Mouse (Mus musculus) urinary bladder, postnatal 4 days (tissue): Measurements from ENCODE around the gene Als2cl.
A peak's percentile ranks its signal among the peaks of the same experiment; 100 is the strongest.

Source experiments
- DNase-seq, 2 experiments: peaks; one replicate each; pipeline ENCODE4 v3.0.0; 2021 to 2022; ENCODE audit warnings: low spot score in 2 of 2

Gene Als2cl

DNA sequence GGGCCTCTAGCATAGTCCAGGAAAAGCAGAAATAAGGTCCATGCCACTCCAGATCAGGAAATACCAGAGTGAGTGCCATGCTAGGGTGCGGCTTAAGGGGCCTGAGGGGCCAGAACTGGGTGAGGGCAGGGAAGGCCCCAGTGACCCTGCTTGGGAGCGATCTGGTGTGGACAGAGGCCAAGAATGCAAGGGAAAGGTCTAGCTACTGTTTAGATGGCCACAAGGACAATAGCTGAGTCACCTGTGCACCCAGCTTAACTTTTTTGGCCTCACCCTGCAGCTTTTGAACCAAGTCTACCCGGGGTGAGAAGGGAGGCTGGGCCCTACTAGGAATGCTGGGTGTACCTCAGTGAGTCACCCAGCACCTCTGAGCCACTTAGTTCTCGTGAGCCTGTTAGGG, 1.1 kb downstream of the Als2cl start:
- peak in 1 of 2 experiments; percentile 63 for DNase-seq

DNA sequence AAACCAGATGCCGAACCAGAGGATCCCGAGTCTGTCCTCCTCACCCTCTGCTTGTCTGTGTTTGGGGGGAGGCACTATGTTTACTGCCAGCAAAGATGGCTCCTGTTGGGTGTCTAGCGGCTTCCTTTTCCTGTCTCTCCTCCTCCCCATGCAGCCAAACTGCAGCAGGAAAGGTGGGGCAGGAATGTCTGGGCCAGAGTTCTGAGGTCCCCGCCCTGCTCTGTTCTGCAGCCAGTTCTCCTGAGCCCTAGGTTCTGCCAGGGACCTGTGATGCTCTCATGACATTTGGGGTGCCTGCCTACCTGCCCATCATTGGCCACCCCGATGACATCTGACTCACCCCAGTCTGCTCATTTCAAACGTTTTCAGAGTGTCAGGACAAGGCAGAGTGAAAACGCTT, 2.3 kb downstream of the Als2cl start:
- DNase-seq, result no peak

DNA sequence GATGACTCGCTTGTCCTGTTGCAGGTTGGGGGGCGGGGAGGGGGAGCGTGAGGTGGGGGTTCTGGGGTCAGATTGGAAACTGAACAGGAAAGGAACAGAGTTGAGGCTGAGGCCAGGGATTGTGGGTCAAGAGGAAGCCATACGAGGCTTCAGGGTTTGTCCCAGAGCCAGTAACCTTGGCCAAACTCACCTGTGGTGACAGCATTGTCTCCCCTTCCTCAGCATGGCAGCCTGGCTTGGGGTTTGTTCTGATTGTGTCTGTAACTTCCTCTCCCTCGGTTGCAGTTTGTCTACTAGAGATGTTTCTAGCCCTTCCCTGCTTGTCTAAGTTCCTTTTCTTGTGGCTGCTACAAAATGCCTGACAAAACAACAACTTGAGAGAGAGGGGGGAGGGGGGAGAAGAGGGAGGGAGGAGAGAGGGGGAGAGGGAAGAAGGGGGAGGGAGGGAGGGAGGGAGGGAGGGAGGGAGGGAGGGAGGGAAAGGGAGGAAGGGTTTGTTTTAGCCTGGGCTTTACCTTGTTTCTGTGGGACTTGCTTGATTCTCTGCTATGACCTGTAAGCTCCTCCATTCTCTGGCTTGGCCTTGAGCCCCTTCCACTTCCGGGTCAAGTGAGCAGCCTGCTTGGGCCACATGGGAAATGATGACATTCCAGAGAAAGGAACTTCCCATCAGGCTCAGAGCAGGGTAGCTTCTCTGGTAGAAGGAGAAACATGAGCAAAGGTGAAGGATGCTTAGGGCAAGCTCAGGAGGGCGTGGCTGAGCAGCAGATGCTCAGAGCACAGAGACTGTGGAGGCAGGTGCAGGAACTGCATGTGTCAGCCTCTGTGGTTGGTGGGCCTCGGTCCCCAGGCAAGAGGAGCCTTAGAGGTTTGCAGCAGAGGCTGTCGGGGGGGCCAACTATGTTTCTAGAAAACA, 8.0 kb downstream of the Als2cl start:
- DNase-seq, result no peak

DNA sequence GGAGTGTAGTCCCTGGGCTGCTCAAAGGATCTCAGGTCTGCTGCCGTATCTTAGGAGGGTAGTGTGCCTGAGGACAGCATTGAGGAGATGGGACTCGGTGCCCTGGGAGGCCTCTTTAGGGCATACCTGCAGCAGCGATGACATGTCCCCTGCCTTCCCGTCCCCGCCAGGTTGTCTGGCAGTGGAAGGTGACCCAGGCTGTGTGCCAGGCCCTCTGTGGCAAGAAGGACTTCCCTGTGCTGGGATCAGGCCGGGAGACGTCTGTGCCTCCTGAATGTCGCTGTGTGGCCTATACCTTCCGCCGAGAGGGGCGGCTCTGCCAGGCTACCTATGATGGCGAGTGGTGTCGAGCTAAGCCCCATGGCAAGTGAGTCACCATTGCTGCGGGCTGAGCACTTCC, 9.3 kb downstream of the Als2cl start:
- no peak for DNase-seq

DNA sequence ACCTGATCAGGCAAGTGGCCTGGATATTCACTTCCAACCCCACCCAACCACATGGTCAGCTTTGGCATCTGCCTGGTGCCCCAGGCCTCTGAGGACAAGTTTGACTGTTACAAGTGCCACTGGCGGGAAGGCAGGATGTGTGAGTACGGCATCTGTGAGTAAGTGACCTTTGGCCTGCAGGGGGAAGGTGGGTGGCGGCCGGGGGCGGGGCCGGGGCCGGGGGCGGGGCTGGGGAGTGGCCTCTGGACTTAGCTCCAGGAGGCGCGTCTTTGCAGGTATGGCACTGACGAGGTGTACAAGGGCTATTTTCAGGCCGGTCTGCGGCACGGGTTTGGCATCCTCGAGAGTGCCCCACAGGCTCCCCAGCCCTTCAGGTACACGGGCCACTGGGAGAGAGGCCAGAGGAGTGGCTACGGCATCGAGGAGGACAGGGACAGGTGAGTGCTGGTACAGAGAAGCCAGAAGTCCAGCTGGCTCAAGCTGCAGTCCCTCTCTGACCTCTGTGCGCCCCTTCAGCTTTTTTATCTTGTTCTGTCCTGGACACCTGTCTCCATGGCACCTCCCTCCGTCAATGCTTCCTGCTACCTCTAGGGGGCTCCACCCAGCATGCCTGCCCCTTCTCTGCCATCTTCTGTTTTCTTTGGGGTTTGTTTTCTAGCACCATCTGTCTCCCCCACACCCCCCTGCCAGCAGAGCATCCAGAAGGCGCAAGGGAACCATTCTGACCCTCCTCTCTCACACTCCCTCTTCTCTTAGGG, 10.5 kb downstream of the Als2cl start:
- DNase-seq, result no peak

DNA sequence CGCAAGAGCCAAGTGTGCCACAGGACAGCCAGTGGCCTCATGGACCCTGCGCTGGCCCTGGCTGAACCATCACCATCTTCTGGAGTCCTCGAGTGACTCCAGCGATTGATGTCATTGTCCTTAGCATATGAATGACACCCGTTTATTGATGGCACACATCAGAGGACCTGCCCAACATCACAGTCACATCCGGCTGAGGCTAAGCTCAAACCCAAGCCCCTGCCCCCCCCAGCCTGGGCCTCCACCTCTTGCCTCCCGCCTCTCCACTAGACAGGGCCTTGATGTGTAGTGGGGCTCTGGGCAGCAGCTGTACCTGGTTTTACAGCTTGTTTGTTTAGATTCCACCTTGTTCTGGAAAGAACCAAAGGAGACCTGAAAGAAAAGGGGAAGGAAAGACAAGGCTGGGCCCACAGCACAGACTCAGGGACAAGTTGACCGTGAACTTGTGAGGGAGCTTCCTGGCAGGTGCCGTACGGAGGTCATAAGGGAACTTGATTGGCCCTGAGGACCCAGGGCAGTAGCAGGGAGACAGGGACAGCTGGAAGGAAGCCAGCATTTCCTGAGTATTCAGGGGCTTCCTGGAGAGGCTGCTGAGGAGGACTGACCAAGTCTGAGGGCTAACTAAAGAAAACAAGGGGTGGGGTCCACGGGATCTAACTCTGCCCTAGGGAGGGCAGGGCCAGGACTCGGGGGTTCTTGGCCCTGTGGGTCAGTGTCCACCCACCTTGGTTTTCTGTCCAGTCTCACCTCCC, 11.6 kb downstream of the Als2cl start:
- DNase-seq, result no peak

DNA sequence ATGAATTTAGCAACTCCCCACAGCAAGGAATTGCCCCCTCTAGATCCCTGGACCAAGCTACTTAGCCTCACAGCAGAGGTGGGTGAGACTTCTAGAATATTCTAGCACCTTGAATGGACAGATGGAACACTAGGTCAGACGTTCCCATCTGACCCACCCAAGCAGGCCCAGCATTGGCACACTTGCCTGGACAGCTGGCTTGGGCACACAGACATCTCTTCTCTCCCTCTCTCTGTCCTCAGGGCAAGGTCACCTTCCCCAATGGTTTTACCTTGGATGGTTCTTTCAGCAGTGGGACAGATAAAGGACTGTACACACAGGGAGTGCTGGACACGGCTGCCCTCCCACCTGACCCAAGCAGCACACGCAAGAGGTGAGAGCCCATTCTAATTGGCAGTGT, 12.9 kb downstream of the Als2cl start:
- DNase-seq, result no peak

DNA sequence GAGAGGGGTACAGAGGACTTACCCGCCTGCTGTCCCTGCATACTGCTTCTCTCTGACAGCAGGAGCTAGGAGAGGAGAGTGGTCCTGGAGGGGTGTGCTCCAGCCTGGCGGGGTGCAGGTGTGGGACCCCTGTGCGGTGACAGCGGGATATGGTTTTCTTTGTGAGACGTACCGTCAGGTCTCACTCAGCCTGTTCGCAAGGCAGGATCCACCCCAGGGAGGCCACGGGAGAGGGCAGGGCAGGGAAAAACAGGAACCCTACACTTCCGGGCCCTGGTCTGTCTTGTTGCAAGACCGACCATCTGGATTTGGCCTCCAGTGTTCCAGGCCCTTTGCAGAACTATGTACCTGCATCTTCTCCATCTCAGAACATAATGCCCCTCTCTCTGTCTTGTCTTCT, 13.8 kb downstream of the Als2cl start:
- no peak for DNase-seq

DNA sequence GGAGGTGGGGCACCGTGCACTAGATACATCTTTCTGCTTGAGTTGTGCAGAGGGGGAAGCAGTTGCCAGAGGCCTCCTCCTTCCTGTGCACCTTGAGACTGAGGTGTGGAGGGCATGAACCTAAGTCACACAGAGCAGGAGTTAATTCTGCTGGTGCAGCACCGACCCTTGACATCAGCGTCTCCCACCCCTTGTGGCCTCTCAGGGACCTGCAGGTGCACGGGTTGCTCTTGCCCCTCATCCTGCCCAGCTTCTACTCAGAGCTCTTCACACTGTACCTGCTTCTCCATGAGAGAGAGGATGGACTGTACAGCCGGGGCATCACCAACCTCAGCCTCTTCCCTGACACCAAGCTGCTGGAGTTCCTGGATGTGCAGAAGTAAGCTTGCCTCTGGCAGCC, 15.8 kb downstream of the Als2cl start:
- no peak for DNase-seq

DNA sequence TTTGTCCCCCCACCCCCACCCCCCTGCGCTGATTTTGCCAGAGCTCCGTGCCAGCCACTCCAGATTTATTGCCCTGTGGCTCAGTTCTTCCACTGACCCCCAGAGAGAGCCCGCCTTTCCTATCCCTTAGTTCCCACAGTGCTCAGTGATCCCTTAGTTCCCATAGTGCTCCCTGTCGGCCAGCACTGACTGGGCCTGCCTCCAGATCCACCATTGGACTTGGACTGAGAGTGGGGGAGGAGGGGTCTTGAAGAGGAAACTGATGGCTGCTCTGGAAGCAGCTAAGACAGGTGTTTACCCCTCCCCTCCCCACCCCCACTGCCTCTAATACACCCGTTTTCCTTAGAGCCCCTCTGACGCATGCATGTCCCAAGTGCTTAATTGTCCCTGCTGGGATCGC, 16.3 kb downstream of the Als2cl start:
- no peak for DNase-seq

DNA sequence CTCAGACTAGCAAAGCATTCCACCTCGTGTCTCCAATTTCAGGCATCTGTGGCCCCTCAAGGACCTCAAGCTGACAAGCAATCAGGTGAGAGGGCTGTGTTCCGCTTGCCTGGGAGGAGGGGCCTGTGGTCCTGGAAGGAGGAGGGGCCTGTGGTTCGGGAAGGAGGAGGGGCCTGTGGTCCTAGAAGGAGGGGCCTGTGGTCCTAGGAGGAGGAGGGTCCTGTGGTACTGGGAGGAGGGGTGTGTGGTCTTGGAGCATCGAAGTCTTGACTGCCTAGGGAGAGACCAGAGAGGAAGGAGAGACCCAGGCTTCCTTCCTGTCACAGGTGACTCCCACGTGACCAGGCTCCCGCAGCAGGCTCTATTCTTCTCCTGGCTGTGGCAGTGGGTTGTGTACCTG, 16.9 kb downstream of the Als2cl start:
- no peak for DNase-seq

DNA sequence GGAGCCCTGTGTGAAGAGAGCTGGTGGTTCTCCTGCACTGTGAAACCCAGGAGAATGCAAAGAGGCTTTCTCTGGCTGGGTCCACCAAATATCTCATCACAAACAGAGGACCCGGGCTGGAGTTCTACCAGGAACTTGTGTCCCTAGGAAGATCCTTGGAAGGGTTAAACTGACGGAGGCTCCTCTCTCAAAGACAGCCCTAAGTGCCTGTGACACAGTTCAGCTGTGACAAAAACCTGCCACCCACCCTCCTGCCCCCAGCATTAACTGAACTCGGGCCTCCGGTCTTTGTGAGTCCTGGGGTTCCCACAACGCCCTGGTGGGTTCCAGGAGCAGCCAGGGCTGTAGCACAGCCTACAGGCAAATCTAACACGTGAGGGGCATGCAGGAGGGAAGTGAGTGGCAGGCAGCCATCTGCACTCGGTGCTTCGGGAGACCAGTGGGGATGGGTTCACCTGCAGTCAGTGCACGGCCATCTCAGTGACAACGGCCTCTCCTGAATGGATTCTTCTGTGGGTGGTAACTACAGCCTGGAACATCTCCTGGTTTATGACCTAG, 19.9 kb downstream of the Als2cl start:
- no peak for DNase-seq

DNA sequence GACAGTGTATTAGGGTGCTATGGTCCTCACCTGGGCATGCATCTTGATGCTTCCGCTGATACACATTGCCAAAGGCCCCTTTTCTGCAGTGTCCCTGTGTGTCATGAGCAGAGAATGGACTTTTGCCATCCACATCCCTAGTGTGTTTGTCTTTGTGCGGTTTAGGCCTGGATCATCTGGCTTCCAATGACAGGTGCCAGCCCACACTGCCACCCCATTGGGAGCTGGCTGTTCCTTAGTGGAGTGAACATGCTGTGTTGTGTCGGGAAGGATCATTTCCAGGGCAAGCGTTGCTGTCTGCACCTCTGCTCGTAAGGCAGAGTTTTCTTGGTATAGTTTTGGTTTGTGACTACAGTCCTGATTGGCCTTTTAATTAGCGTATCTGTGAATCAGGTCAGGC, 21.5 kb downstream of the Als2cl start:
- no peak for DNase-seq

DNA sequence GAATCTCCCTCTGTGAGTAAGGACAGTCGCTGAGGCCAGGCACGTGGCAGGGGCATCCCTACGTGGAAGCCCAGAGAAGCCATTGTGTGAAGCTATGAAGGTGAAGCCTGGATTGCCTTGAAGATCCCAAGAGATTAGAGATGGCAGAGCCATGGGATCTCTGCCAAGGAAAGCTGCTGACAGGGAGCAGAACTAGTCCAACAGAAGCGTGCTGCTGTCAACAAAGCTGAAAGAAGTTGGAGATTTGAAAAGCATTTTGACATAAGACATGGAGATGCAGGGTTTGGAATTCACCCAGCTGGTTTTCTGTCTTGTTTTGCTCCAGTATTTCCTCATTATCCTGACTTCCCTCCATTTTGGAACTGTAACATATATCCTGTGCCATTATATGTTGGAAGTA, 22.6 kb downstream of the Als2cl start:
- no peak for DNase-seq

DNA sequence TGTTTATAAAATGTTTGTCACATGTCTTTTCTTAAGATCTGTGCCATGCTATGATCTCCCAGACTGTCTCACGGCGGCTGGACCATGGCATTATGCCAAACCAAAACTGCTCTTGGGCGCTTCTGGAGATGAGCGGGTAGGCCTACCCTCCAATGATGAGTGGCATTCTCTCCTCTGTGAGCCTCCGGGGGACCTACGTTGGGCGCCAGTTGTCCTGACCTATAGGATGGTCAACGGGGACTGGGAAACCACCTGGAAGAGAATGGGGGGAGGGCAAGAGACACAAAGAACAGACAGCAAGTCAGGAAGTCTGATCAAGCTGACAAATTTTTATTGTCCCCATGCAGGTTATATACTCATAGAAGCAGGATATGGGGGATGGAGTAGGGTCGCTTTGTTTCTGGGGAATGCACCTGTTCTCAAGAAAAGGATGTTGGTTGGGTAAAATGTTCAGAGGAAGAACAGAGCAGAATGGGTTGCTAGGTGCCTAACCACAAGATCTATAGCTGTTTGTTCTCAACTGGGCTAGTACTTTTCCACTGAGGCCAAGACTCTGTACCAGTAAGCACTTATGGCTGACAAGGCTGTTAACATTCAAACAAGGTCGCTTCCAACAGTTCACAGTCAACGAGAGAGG, 27.6 kb downstream of the Als2cl start:
- DNase-seq, result no peak

DNA sequence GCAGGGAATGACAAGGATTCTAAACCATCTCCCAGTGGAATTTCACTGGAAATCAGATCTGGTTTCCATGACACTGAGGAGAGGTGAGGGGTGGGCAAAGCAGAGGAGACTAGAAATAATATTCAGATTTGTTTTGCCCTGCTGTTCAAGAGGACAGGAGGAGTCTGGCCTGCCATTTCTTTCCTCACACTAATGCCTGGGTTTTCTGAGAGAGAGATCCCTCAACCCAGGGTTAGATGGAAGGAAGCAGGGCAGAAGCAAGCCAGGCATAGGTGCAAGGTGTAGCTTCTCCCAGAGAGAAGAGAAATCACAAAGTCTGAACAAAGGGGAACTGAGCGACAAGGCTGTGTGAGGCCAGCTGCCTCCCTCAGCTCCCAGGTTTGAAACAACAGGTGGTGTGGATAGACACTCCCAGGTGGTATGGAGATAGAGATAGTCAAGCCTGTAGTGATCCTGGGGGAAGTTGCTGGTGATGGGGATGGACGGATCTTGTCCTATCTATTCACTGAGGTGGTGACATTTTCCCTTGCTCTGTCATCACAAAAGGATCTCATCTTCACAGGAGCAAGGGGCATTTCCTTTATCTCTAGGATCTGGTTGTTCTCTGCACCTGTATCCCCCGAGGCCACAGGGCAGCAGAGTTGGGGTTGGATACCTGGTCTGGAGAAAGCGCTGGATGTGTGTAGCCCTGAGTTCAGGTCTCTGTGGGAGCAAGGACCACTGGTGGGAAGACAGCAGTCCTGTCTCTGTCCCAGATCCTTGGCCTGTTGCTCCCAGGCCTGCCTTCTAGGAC, 28.4 kb downstream of the Als2cl start:
- DNase-seq, result no peak

DNA sequence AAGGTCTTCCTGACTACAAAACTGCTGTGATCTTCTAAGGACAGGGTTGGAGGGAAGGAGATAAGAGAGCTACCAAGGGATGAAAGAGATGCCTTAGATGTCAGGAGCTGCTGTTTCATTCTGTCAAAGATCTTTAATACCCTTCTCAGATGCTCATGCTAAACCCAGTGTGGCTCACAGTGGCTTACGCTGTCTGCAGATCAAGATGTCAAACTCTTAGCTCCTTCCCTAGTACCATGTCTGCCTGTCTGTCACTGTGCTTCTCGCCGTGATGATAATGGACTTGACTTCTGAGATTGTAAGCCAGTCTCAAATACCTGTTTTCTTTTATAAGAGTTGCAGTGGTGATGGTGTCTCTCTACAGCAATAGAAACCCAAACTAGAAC, 29.0 kb downstream of the Als2cl start:
- DNase-seq, result no peak

DNA sequence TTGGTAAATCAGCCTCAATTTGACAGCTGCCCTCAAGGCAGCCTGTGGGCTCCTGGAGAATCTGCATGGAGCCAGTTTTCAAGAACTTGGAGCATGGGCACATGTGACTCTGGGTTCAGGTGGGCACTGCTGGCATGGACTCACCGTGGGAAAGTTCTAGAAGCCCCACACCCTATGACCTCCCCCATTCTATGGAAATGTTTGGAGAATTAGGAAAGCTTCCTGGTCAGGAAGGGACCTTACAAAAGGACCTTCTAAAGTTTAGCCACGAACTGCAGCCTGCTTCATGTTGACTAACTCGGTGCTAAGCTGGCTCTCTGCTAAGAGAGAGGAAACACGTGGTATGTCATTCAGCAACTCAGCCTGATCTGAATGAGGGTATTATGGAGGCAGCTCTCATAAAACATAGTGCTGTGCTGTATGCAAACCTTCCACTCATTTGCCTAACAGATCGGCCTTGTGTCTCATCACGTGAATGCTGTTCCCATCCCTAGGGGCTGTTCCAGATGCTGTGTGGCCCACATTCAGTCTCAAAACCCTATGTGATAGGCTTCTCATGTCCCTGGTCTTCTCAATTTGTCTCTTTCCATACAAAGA, 29.8 kb downstream of the Als2cl start:
- no peak for DNase-seq

DNA sequence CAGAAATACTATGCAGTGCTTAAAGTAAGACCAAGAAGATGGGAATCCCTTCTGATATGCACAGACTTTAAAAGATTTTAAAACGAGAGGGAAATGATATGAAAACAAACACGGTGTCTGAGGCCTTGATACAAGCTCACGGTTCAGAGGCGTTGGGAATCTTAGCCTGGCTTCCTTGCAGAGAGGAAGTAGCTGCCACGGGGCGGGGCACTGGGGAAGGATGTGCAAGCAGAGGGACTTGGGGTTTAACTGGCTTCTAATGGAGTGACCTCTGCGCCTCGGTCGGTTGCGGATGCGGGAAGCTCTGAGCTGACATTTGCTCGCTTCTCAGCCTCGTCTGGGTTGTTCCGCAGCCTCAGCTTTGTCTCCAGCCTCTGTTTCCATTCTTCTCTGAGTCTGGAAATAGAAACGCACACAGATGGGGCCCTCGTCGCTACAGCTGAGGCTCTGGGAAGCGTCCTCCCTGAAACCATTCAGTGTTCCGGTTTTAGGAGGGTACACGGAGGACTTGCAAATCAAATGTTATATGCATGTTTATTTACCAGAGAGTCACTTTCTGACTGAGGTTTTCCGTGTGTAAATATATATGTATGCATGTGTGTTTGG, 35.1 kb downstream of the Als2cl start:
- no peak for DNase-seq

DNA sequence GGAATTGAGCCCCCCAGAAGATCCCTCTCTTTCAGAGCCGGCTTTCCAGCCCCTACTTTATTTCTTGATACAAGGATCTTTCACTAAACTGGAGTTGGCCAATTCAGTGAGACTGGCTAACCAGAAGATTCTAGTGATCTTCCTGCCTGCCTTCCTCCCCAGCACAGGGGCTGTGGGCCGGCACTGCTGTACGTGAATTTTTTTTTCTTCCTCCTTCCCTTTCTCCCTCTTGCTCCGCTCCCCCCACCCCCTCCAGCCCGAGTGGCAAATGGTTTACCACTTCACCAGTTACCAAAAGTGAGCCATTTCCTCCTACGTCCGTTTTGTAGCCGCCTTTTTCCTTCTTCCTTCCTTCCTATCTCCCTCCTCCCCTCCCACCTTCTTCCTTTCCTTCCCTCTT, 35.8 kb downstream of the Als2cl start:
- DNase-seq, result no peak
